Mouse (Mus musculus) limb, embryonic 14.5 days (tissue): ENCODE data around the gene Gstp3. TPM values are rescaled to one million over a fixed set of nuclear protein-coding genes. Genes with fewer than 3 reads are reported as not detected.

ENCODE experiments used
- ATAC-seq: fragments of 200-750 bp; cut with Nextera tagmentation; 2 replicates; pipeline ENCODE4 v1.8.0; 2017; ENCODE audit warnings: low read depth, moderate number of reproducible peaks, moderate TSS enrichment; ENCODE audit not compliant: low FRiP score
- DNase-seq: peaks from one replicate; pipeline ENCODE4 v3.0.0-alpha.2; 2015; ENCODE audit warnings: low spot score
- H3K27ac ChIP-seq: fragments of 300-500 bp; sonication (generic); replicated peaks from 2 replicates; pipeline ENCODE4 v1.5.1; 2014; ENCODE audit warnings: low read depth, mild to moderate bottlenecking, low read length, moderate library complexity, mixed read lengths
- H3K27me3 ChIP-seq: fragments of 300-500 bp; sonication (generic); 2 replicates; pipeline ENCODE4 v1.6.1; 2014; ENCODE audit warnings: low read length, mixed read lengths; ENCODE audit not compliant: control insufficient read depth, insufficient read depth
- H3K36me3 ChIP-seq: fragments of 300-500 bp; sonication (generic); 2 replicates; pipeline ENCODE4 v1.6.1; 2014; ENCODE audit warnings: mild to moderate bottlenecking, low read length, moderate library complexity, mixed read lengths; ENCODE audit not compliant: control insufficient read depth, insufficient read depth
- H3K4me1 ChIP-seq: fragments of 300-500 bp; sonication (generic); 2 replicates; pipeline ENCODE4 v1.6.1; 2014; ENCODE audit warnings: antibody characterized with exemption, low read length, mixed read lengths; ENCODE audit not compliant: control insufficient read depth, insufficient read depth
- H3K4me2 ChIP-seq: fragments of 300-500 bp; sonication (generic); replicated peaks from 2 replicates; pipeline ENCODE4 v1.6.1; 2014; ENCODE audit warnings: low read depth, mild to moderate bottlenecking, low read length, moderate library complexity; ENCODE audit not compliant: severe bottlenecking
- H3K4me3 ChIP-seq: fragments of 300-500 bp; sonication (generic); replicated peaks from 2 replicates; pipeline ENCODE4 v1.5.1; 2014; ENCODE audit warnings: low read length
- H3K9ac ChIP-seq: fragments of 300-500 bp; sonication (generic); 2 replicates; pipeline ENCODE4 v1.6.1; 2014; ENCODE audit warnings: mild to moderate bottlenecking, low read depth, low read length, moderate library complexity; ENCODE audit not compliant: severe bottlenecking
- H3K9me3 ChIP-seq: fragments of 300-500 bp; sonication (generic); 2 replicates; pipeline ENCODE4 v1.6.1; 2016; ENCODE audit warnings: low read length; ENCODE audit not compliant: control insufficient read depth
- POLR2A ChIP-seq: fragments of 200-500 bp; IDR thresholded peaks from 2 replicates; pipeline ENCODE4 v1.8.0; 2012; ENCODE audit warnings: inconsistent platforms, mild to moderate bottlenecking, moderate library complexity, borderline replicate concordance; ENCODE audit not compliant: insufficient read depth, insufficient read length; ENCODE audit errors: extremely low read depth
- WGBS: fragments of 180-500 bp; shearing (Covaris S2); extraction: QIAGEN DNeasy Blood & Tissue Kit; methylation state at CpG from one replicate; pipeline ENCODE4 v1.1.7; 2014; 5-methylcytosine and 5-hydroxymethylcytosine counted together
- polyA plus RNA-seq, 2 experiments: library from polyadenylated mRNA; depleted of rRNA in 1 of 2; stranded (reverse) in 1 of 2; unstranded in 1 of 2; fragments of >200 nt; fragmentation: Nextera tagmentation in 1 of 2; extraction: Ambion mirVana in 1 of 2; gene quantifications; 2 replicates each; pipeline versions ENCODE4 v1.2.1 to v1.2.3; 2012 to 2014

Gstp3 gene
- polyA plus RNA-seq, 2 experiments, result 0.47 to 0.69 TPM

DNA sequence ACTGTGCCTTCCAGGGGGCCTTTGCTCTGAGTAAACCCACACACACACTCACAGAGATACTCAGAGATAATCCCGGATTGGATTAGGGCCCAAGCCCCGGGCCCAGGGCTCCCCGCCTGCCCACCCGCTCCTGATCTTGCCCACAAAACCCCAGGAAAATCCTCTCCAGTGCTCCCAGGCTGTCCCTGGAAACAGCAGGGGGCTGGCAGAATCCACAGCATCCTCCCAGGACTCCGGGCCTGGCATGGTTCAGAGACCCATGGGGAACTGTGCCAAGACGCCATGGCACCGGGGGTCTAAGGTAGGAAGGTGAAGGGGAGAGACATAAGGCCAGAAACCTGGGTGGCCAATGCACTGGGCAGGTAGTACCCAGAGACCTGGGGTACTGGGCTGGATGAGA is 23.9 kb upstream of the Gstp3 start:
- Histone ChIP-seq H3K9me3 (no peaks in the 10 kb centered on the region), H3K27me3 (no peaks in the 10 kb centered on the region), H3K4me3 (no peak overlapping the region), H3K9ac (no peak overlapping the region), H3K4me1 (no peaks in the 10 kb centered on the region), H3K4me2 (no peak overlapping the region), H3K27ac (no peak overlapping the region), H3K36me3 (no peaks in the 10 kb centered on the region)
- TF ChIP-seq POLR2A, result no peak
- DNase-seq (no peak), ATAC-seq (no peak)
- 81% methylated on average over 7 of the region's 7 CpGs for WGBS

- DNase-seq (no peak), ATAC-seq (no peak)
- no peak overlapping the region for H3K9ac ChIP-seq
- no peaks in the 10 kb centered on the region for H3K4me1 ChIP-seq
- no peak for TF ChIP-seq POLR2A
- no peak overlapping the region for H3K4me3 ChIP-seq
- no peaks in the 10 kb centered on the region for H3K9me3 ChIP-seq
- H3K27me3 ChIP-seq, result no peaks in the 10 kb centered on the region
- no peak overlapping the region for H3K27ac ChIP-seq
- 75% methylated on average over 11 of the region's 11 CpGs for WGBS
- H3K4me2 ChIP-seq, result no peak overlapping the region
- H3K36me3 ChIP-seq, result no peaks in the 10 kb centered on the region
Measured at GRCm38 (mm10) chr19:4082219-4082965, 23.0 kb upstream of the Gstp3 start.

- no peak within 1 kb of the TSS for H3K9ac ChIP-seq
- no peaks in the 10 kb centered on the region for H3K9me3 ChIP-seq
- H3K27me3 ChIP-seq, result no peaks in the 10 kb centered on the region
- WGBS, result 68% methylated on average over 3 of the region's 3 CpGs
- H3K4me2 ChIP-seq, result no peak within 1 kb of the TSS
- no peak for ATAC-seq
- H3K4me3 ChIP-seq, result no peak within 1 kb of the TSS
- no peaks in the 10 kb centered on the region for H3K36me3 ChIP-seq
- H3K27ac ChIP-seq, result no peak within 1 kb of the TSS
- no peak for DNase-seq
- H3K4me1 ChIP-seq, result no peaks in the 10 kb centered on the region
- TF ChIP-seq POLR2A, result no peak
Measured at GRCm38 (mm10) chr19:4081394-4081793, 22.0 kb upstream of the Gstp3 start, which contains the start of gene Cabp2. Cabp2 (plus strand) TSS chr19:4081578.

DNA sequence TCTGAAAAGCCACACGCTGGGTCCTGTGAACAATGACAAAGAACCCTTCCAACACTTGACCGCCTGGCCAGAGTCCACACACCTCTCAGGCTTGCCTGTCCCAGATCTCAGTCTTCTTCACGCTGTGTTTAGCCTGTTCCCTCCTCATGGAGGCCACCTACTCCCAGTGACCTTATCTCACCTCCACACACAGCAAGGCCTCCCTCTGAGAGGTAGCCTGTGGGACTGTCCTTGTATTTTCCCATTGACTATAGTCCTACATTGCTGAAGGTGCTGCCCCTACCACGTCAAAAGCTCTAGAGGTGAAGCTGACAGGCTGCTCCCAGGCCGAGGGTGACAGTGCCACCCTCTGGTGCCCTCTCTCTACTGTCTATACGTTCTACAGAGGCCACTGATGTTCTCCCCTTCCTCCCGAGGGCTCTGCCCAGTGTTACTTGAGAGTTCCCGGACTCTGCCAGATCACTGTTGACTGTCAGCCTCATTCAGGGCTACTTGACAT is 21.2 kb upstream of the Gstp3 start:
- no peaks in the 10 kb centered on the region for H3K9me3 ChIP-seq
- 62% methylated on average over 8 of the region's 8 CpGs for WGBS
- no peaks in the 10 kb centered on the region for H3K27me3 ChIP-seq
- ATAC-seq, result no peak
- H3K4me3 ChIP-seq, result no peak overlapping the region
- no peak overlapping the region for H3K9ac ChIP-seq
- H3K36me3 ChIP-seq, result no peaks in the 10 kb centered on the region
- H3K4me2 ChIP-seq, result no peak overlapping the region
- TF ChIP-seq POLR2A, result no peak
- DNase-seq, result no peak
- H3K4me1 ChIP-seq, result no peaks in the 10 kb centered on the region
- H3K27ac ChIP-seq, result no peak overlapping the region

GRCm38 (mm10) chr19:4079594-4079993 is 20.2 kb upstream of the Gstp3 start:
- H3K27ac ChIP-seq, result no peak overlapping the region
- H3K9ac ChIP-seq, result no peak overlapping the region
- DNase-seq (no peak), ATAC-seq (no peak)
- 79% methylated on average over 1 of the region's 1 CpGs for WGBS
- no peaks in the 10 kb centered on the region for H3K9me3 ChIP-seq
- H3K36me3 ChIP-seq, result no peaks in the 10 kb centered on the region
- H3K4me1 ChIP-seq, result no peaks in the 10 kb centered on the region
- no peak overlapping the region for H3K4me2 ChIP-seq
- H3K27me3 ChIP-seq, result no peaks in the 10 kb centered on the region
- no peak overlapping the region for H3K4me3 ChIP-seq
- no peak for TF ChIP-seq POLR2A
